Mouse (Mus musculus) myocyte (in vitro differentiated cells): ENCODE results near the gene Ptpdc1. TPM values are rescaled to one million over a fixed set of nuclear protein-coding genes. Genes with fewer than 3 reads are reported as not detected.

Source experiments
- H3K27me3 ChIP-seq: one replicate; pipeline ENCODE4 v1.6.1; 2011; ENCODE audit not compliant: control insufficient read depth, insufficient read depth, insufficient read length
- H3K36me3 ChIP-seq: one replicate; pipeline ENCODE4 v1.6.1; 2011; ENCODE audit not compliant: control insufficient read depth, insufficient read depth
- H3K4me2 ChIP-seq: one replicate; pipeline ENCODE4 v1.6.1; 2011; ENCODE audit warnings: low read depth, control low read depth
- H3K4me3 ChIP-seq: one replicate; pipeline ENCODE4 v1.5.1; 2011; ENCODE audit warnings: mild to moderate bottlenecking, control low read depth, moderate library complexity
- H3K79me2 ChIP-seq: one replicate; pipeline ENCODE4 v1.6.1; 2011; ENCODE audit not compliant: control insufficient read depth, insufficient read depth
- H3ac ChIP-seq: one replicate; pipeline ENCODE4 v1.6.1; 2011; ENCODE audit not compliant: control insufficient read depth, insufficient read length
- CEBPB ChIP-seq: IDR thresholded peaks from 2 replicates; pipeline ENCODE4 v1.6.1; 2011; ENCODE audit warnings: mild to moderate bottlenecking, moderate library complexity; ENCODE audit not compliant: poor library complexity, insufficient read depth, severe bottlenecking
- E2F4 ChIP-seq: IDR thresholded peaks from one replicate; pipeline ENCODE4 v1.6.1; 2011; ENCODE audit warnings: mild to moderate bottlenecking, control low read depth, moderate library complexity; ENCODE audit not compliant: insufficient read depth
- MAX ChIP-seq: IDR thresholded peaks from one replicate; pipeline ENCODE4 v1.6.1; 2011; ENCODE audit warnings: low read depth, mild to moderate bottlenecking, control low read depth
- MYOD1 ChIP-seq, 3 experiments: IDR thresholded peaks; one replicate each; pipeline ENCODE4 v1.6.1; 2011; ENCODE audit warnings: control low read depth in 2 of 3, low read depth in 2 of 3, mild to moderate bottlenecking in 2 of 3, moderate library complexity in 1 of 3; ENCODE audit not compliant: insufficient read length in 2 of 3, control insufficient read depth in 1 of 3
- MYOG ChIP-seq, 3 experiments: IDR thresholded peaks; one replicate each; pipeline ENCODE4 v1.6.1; 2011; ENCODE audit warnings: control low read depth in 2 of 3, low read depth in 2 of 3, mild to moderate bottlenecking in 2 of 3; ENCODE audit not compliant: insufficient read length in 2 of 3, control insufficient read depth in 1 of 3, insufficient read depth in 1 of 3
- POLR2A ChIP-seq: IDR thresholded peaks from one replicate; pipeline ENCODE4 v1.6.1; 2011; ENCODE audit warnings: low read depth, mild to moderate bottlenecking, control low read depth, moderate library complexity; ENCODE audit not compliant: insufficient read length
- POLR2AphosphoS2 ChIP-seq: IDR thresholded peaks from one replicate; pipeline ENCODE4 v1.6.1; 2011; ENCODE audit warnings: low read depth, control low read depth; ENCODE audit not compliant: insufficient read length
- REST ChIP-seq: IDR thresholded peaks from one replicate; pipeline ENCODE4 v1.6.1; 2011; ENCODE audit warnings: mild to moderate bottlenecking, control low read depth, moderate library complexity; ENCODE audit not compliant: insufficient read depth, insufficient read length
- SRF ChIP-seq: IDR thresholded peaks from one replicate; pipeline ENCODE4 v1.6.1; 2011; ENCODE audit warnings: low read depth; ENCODE audit not compliant: control insufficient read depth, insufficient read length
- TCF12 ChIP-seq: IDR thresholded peaks from one replicate; pipeline ENCODE4 v1.6.1; 2011; ENCODE audit warnings: mild to moderate bottlenecking, control low read depth; ENCODE audit not compliant: poor library complexity, insufficient read depth, severe bottlenecking
- TCF3 ChIP-seq: IDR thresholded peaks from one replicate; pipeline ENCODE4 v1.6.1; 2011; ENCODE audit warnings: low read depth, control low read depth; ENCODE audit not compliant: insufficient read length
- USF1 ChIP-seq: IDR thresholded peaks from one replicate; pipeline ENCODE4 v1.6.1; 2011; ENCODE audit warnings: low read depth, mild to moderate bottlenecking, control low read depth, moderate library complexity
- polyA plus RNA-seq: library from polyadenylated mRNA; unstranded; fragments of >200 nt; fragmentation: generic; extraction: Trizol; gene quantifications from one replicate; pipeline ENCODE4 v1.2.1, GENCODE M21; 2012; ENCODE audit warnings: missing spikeins

Gene Ptpdc1
- polyA plus RNA-seq, 1 experiment = 4.4 TPM

DNA sequence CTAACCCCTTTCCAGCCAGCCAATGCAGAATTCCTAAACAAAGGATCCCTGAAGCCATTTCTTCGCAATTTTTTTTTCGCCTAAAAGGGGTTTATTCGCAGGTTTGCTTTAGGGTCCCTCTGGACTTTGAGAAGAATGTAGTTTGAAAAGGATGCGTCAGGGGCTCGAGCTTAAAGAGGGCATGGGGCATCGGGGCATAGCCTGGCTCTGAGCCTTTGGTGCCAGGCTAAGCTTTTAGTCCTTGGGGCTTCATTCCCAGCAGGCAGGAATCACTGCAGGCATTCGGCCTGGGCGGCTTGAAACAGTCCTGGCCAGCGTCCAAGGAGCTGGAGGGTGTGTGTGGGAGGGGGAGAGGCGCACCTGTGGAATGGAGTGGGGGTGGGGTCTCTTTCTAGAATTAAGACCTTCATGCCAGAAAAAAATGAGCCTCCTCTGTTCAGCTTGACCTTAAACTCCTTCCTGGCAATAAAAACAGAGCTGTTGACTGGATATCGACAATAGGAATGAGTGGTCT is 34.8 kb upstream of the Ptpdc1 start:
- no peaks in the 10 kb centered on the region for H3K79me2 ChIP-seq
- H3ac ChIP-seq = no peak overlapping the region
- H3K4me2 ChIP-seq = no peak overlapping the region
- no peak overlapping the region for H3K4me3 ChIP-seq
- H3K36me3 ChIP-seq = no peaks in the 10 kb centered on the region
- peaks cover 77% of the 10 kb centered on the region for H3K27me3 ChIP-seq
- no peak for TF ChIP-seq MAX
- TF ChIP-seq POLR2AphosphoS2 = no peak
- no peak for TF ChIP-seq POLR2A
- TF ChIP-seq USF1 = no peak
- no peak for TF ChIP-seq REST
- TF ChIP-seq MYOD1 (IDR thresholded peaks at IDR 0.05; ENCODE audit: control insufficient read depth in 1 of 3, insufficient read length in 2 of 3, low read depth in 2 of 3) = no peak
- TF ChIP-seq CEBPB = no peak
- no peak for TF ChIP-seq SRF
- TF ChIP-seq TCF12 = no peak
- TF ChIP-seq TCF3 = no peak
- TF ChIP-seq E2F4 = no peak
- TF ChIP-seq MYOG (IDR thresholded peaks at IDR 0.05; ENCODE audit: control insufficient read depth in 1 of 3, insufficient read depth in 1 of 3, insufficient read length in 2 of 3, low read depth in 2 of 3) = no peak

DNA sequence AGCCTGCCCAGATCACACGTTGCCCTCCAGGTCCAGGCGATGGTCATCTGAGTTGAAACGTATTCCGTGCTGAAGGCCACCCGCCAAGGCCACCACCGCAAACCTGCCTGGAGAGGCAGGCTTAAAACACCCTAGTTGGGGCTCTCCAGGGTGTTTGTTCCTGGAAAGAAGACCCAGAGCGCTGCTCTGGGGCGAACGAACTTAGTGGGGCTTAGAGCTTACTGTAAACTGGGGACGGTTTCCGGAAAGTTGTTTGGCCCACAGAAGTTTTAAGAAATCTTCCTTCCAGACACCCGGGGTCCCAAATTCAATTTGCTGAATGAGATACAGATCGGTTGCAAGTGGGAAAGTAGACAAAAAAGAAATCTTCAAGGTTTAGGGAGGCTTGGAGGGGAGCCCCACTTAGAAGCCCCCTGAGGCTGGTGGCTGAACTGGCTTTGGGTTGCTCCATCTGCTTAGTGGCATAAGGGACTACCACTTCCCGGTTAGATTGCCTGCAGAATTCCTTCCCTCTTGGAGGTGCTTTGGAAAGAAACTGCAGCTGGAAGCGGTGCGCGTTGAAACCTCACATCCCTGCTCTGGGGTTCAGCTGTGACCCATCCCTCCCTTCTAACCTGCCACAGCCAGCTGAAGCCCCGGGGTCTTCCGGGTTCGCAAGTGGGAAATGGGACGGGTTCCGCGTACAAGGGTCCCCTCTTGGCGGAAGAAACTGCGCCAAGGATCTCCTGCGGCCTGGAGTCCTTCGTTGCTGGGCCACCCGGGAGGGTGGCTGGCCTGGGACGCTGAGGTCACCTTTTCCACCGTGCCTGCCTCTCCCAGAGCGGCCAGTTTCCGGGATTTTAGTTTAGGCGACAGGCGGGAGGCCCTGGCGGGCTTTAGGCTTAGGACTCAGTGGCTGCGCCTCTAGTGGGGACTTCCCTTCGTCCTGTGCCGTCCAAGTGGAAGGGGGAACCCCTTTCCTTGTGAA is 34.1 kb upstream of the Ptpdc1 start:
- H3K27me3 ChIP-seq = peaks cover 69% of the 10 kb centered on the region
- H3K4me2 ChIP-seq = no peak overlapping the region
- no peaks in the 10 kb centered on the region for H3K36me3 ChIP-seq
- H3K4me3 ChIP-seq = no peak overlapping the region
- no peak overlapping the region for H3ac ChIP-seq
- no peak for TF ChIP-seq MYOG (IDR thresholded peaks at IDR 0.05; ENCODE audit: control insufficient read depth in 1 of 3, insufficient read depth in 1 of 3, insufficient read length in 2 of 3, low read depth in 2 of 3)
- no peak for TF ChIP-seq TCF3
- no peaks in the 10 kb centered on the region for H3K79me2 ChIP-seq

DNA sequence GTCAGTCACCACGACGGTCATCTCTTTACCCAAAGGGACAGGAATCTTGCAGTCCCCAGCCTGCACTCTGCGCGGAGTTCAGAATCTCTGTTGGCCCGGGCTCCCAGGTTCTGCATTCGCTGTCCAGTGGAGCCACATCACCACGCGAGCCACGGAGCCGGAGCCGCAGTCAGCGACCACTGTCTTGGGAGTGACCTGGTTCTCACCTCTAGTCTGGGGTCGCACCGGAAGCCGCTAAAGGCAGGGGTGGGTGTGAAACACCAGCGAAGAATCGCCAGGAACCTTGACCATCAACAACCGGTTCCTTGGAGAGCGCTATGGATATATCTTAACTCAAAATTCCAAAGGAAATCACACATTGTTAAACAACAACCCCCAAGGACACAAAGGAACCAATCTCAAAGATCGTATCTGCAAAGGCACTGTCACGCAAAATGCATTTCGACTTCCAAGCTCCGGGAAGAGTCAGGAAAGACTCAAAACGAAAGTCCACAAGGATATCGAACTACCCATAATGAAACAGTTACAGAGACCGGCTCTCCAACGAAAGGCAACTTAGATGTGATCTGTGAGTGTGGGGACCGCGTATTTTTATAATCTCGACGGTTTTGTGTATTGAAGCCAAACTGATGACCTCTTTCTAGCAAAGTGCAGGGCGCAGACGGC is 33.3 kb upstream of the Ptpdc1 start:
- TF ChIP-seq MYOG (IDR thresholded peaks at IDR 0.05; ENCODE audit: control insufficient read depth in 1 of 3, insufficient read depth in 1 of 3, insufficient read length in 2 of 3, low read depth in 2 of 3) (no peak), POLR2AphosphoS2 (no peak), SRF (no peak), CEBPB (no peak), TCF3 (no peak), POLR2A (no peak)
- Histone ChIP-seq H3K4me3 (no peak overlapping the region), H3K36me3 (no peaks in the 10 kb centered on the region), H3K79me2 (no peaks in the 10 kb centered on the region), H3ac (no peak overlapping the region), H3K4me2 (no peak overlapping the region), H3K27me3 (peaks cover 63% of the 10 kb centered on the region)

DNA sequence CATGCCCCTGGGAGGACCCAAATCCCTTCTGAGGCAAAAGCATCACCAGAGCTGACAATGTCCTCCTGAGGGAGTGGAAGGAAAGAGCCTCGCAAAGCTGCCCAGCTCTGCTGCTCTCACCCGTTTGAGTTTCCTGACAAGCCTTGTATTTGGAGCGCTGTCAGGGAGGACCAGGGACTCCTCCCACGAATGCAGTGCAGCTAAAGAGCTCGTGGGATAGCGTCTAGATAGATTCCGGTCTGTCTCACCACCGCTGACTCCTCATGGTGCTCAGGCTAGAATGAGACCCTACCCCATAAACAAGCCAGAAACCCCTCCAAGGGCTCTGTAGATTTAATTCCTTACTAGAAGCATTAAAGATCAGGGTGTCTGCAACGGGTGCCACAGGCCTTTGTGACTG is 32.3 kb upstream of the Ptpdc1 start:
- Histone ChIP-seq H3K36me3 (no peaks in the 10 kb centered on the region), H3ac (no peak overlapping the region), H3K79me2 (no peaks in the 10 kb centered on the region), H3K4me3 (no peak overlapping the region), H3K4me2 (no peak overlapping the region), H3K27me3 (peaks cover 56% of the 10 kb centered on the region)
- TF ChIP-seq CEBPB (no peak), USF1 (no peak), SRF (no peak), MAX (no peak), TCF12 (no peak), TCF3 (no peak), E2F4 (no peak), REST (no peak), MYOD1 (IDR thresholded peaks at IDR 0.05; ENCODE audit: control insufficient read depth in 1 of 3, insufficient read length in 2 of 3, low read depth in 2 of 3) (no peak), POLR2AphosphoS2 (no peak), POLR2A (no peak), MYOG (IDR thresholded peaks at IDR 0.05; ENCODE audit: control insufficient read depth in 1 of 3, insufficient read depth in 1 of 3, insufficient read length in 2 of 3, low read depth in 2 of 3) (no peak)

DNA sequence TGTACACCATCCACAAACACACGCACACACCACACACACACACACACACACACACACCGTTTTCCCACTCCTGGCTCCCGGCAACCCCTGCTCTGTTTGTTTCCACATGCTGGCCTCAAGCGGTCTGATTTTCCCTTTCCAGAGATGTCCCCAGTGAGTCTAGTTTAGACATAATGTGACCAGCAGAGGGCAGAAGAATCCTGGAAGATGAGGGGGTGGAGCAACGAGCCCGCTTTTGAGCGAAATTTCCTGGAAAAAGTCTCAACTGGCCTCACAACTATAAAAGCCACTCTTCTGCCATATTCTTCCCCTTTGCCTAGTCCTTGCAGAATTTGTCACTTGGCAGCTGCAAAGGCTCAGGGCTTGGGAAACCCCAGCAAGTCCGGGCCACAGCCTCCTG is 30.2 kb upstream of the Ptpdc1 start:
- Histone ChIP-seq H3K36me3 (no peaks in the 10 kb centered on the region), H3K27me3 (peaks cover 37% of the 10 kb centered on the region), H3K4me3 (no peak overlapping the region), H3ac (no peak overlapping the region), H3K79me2 (no peaks in the 10 kb centered on the region), H3K4me2 (peak overlapping the region; percentile 46)
- no peak for TF ChIP-seq SRF
- TF ChIP-seq POLR2AphosphoS2 = no peak
- no peak for TF ChIP-seq POLR2A
- TF ChIP-seq MYOG (IDR thresholded peaks at IDR 0.05; ENCODE audit: control insufficient read depth in 1 of 3, insufficient read depth in 1 of 3, insufficient read length in 2 of 3, low read depth in 2 of 3) = no peak
